Mouse (Mus musculus): Measurements from ENCODE around the gene Zfp36. TPM values are rescaled to one million over a fixed set of nuclear protein-coding genes. Genes with fewer than 3 reads are reported as not detected.

The Zfp36 gene
- polyA plus RNA-seq, 1 experiment from 2014 or later = 4.6 TPM

GRCm38 (mm10) chr7:28339213-28339917 lies 40.7 kb downstream of the Zfp36 start:
- peak; percentile 36 for DNase-seq (ENCODE audit: low spot score)
- WGBS = 79% methylated on average over 19 of the region's 19 CpGs
- peaks cover 37% of the 10 kb centered on the region for H3K4me1 ChIP-seq

GRCm38 (mm10) chr7:28338108-28338998 lies 41.7 kb downstream of the Zfp36 start, which contains the start of gene Supt5:
Supt5 (minus strand) TSS chr7:28338746.
- WGBS = under 1% methylated on average over 77 of the region's 77 CpGs
- H3K27me3 ChIP-seq (ENCODE audit: low read depth, poor library complexity, severe bottlenecking) = no peaks in the 10 kb centered on the region
- H3K4me1 ChIP-seq = peaks cover 37% of the 10 kb centered on the region
- H3K4me3 ChIP-seq = peak within 1 kb of the TSS; percentile 89
- H3K27ac ChIP-seq (replicated peaks) = peak within 1 kb of the TSS; percentile 94
- peaks cover 25% of the 10 kb centered on the region for H3K36me3 ChIP-seq
- peak; percentile 97 for DNase-seq (ENCODE audit: low spot score)
- no peaks in the 10 kb centered on the region for H3K9me3 ChIP-seq (replicated peaks)

More at GRCm38 (mm10) chr7:28339213-28339917, 40.7 kb downstream of the Zfp36 start:
- Histone ChIP-seq H3K9me3 (replicated peaks) (no peaks in the 10 kb centered on the region), H3K36me3 (peaks cover 19% of the 10 kb centered on the region), H3K27ac (replicated peaks) (peak overlapping the region; percentile 94), H3K4me3 (peak overlapping the region; percentile 89), H3K27me3 (ENCODE audit: low read depth, poor library complexity, severe bottlenecking) (no peaks in the 10 kb centered on the region)

- Histone ChIP-seq H3K27ac (replicated peaks) (no peak overlapping the region), H3K36me3 (peaks cover 54% of the 10 kb centered on the region), H3K9me3 (replicated peaks) (no peaks in the 10 kb centered on the region), H3K4me3 (no peak overlapping the region), H3K4me1 (peaks cover 17% of the 10 kb centered on the region), H3K27me3 (ENCODE audit: low read depth, poor library complexity, severe bottlenecking) (no peaks in the 10 kb centered on the region)
- WGBS = 87% methylated on average over 2 of the region's 2 CpGs
- no peak for DNase-seq (ENCODE audit: low spot score)
Measured at GRCm38 (mm10) chr7:28335471-28335870, 44.6 kb downstream of the Zfp36 start.

- Histone ChIP-seq H3K27ac (replicated peaks) (no peak overlapping the region), H3K36me3 (peaks cover 63% of the 10 kb centered on the region), H3K4me1 (peaks cover 17% of the 10 kb centered on the region), H3K9me3 (replicated peaks) (no peaks in the 10 kb centered on the region), H3K4me3 (no peak overlapping the region), H3K27me3 (ENCODE audit: low read depth, poor library complexity, severe bottlenecking) (no peaks in the 10 kb centered on the region)
- WGBS = 94% methylated on average over 4 of the region's 4 CpGs
- no peak for DNase-seq (ENCODE audit: low spot score)
Measured at GRCm38 (mm10) chr7:28334534-28334933, 45.5 kb downstream of the Zfp36 start.

GRCm38 (mm10) chr7:28328260-28328659 lies 51.8 kb downstream of the Zfp36 start:
- Histone ChIP-seq H3K27me3 (ENCODE audit: low read depth, poor library complexity, severe bottlenecking) (no peaks in the 10 kb centered on the region), H3K4me3 (no peak overlapping the region), H3K36me3 (peaks cover 99% of the 10 kb centered on the region), H3K9me3 (replicated peaks) (no peaks in the 10 kb centered on the region), H3K27ac (replicated peaks) (no peak overlapping the region), H3K4me1 (no peaks in the 10 kb centered on the region)
- DNase-seq (ENCODE audit: low spot score) = no peak
- 98% methylated on average over 2 of the region's 2 CpGs for WGBS

Other genes starting within 250 kb of the Zfp36 start
- 136 and 158 TPM in 2 replicates for gene Fbl, start 210.5 kb downstream of the Zfp36 start, polyA plus RNA-seq (2016; fragmentation: Nextera tagmentation; extraction: Ambion mirVana)
- 13.5 and 16.9 TPM in 2 replicates for gene Dyrk1b, start 200.8 kb downstream of the Zfp36 start, polyA plus RNA-seq (2016; fragmentation: Nextera tagmentation; extraction: Ambion mirVana)
- 1.9 and 2.0 TPM in 2 replicates for gene Eid2, start 112.4 kb downstream of the Zfp36 start, polyA plus RNA-seq (2016; fragmentation: Nextera tagmentation; extraction: Ambion mirVana)
- 11.9 and 15.3 TPM in 2 replicates for gene Eid2b, start 102.5 kb downstream of the Zfp36 start, polyA plus RNA-seq (2016; fragmentation: Nextera tagmentation; extraction: Ambion mirVana)
- gene Selenov, start 89.1 kb downstream of the Zfp36 start, polyA plus RNA-seq (2016; fragmentation: Nextera tagmentation; extraction: Ambion mirVana) = 0.46 and 1.4 TPM in 2 replicates
- 39.0 and 61.2 TPM in 2 replicates for gene Dll3, start 78.0 kb downstream of the Zfp36 start, polyA plus RNA-seq (2016; fragmentation: Nextera tagmentation; extraction: Ambion mirVana)
- 249 and 261 TPM in 2 replicates for gene Timm50, start 68.2 kb downstream of the Zfp36 start, polyA plus RNA-seq (2016; fragmentation: Nextera tagmentation; extraction: Ambion mirVana)
- gene Supt5, start 41.5 kb downstream of the Zfp36 start, polyA plus RNA-seq (2016; fragmentation: Nextera tagmentation; extraction: Ambion mirVana) = 113 and 122 TPM in 2 replicates
- 726 and 912 TPM in 2 replicates for gene Rps16, start 29.6 kb downstream of the Zfp36 start, polyA plus RNA-seq (2016; fragmentation: Nextera tagmentation; extraction: Ambion mirVana)
- gene Plekhg2, start 7.7 kb downstream of the Zfp36 start, polyA plus RNA-seq (2016; fragmentation: Nextera tagmentation; extraction: Ambion mirVana) = 69.7 and 82.9 TPM in 2 replicates
- 58.9 and 61.0 TPM in 2 replicates for gene Med29, start 12.5 kb upstream of the Zfp36 start, polyA plus RNA-seq (2016; fragmentation: Nextera tagmentation; extraction: Ambion mirVana)
- 89.8 and 90.8 TPM in 2 replicates for gene Paf1, start 12.7 kb upstream of the Zfp36 start, polyA plus RNA-seq (2016; fragmentation: Nextera tagmentation; extraction: Ambion mirVana)
- gene Gmfg, start 57.2 kb upstream of the Zfp36 start, polyA plus RNA-seq (2016; fragmentation: Nextera tagmentation; extraction: Ambion mirVana) = 6.3 and 8.1 TPM in 2 replicates
- 3.6 and 3.7 TPM in 2 replicates for gene Lrfn1, start 71.7 kb upstream of the Zfp36 start, polyA plus RNA-seq (2016; fragmentation: Nextera tagmentation; extraction: Ambion mirVana)
- not detected in 2 replicates for gene Ifnl2, start 130.2 kb upstream of the Zfp36 start, polyA plus RNA-seq (2016; fragmentation: Nextera tagmentation; extraction: Ambion mirVana)
- not detected in 2 replicates for gene Ifnl3, start 142.6 kb upstream of the Zfp36 start, polyA plus RNA-seq (2016; fragmentation: Nextera tagmentation; extraction: Ambion mirVana)
- not detected in 2 replicates for gene Sycn, start 160.6 kb upstream of the Zfp36 start, polyA plus RNA-seq (2016; fragmentation: Nextera tagmentation; extraction: Ambion mirVana)
- 0.14 and 0.20 TPM in 2 replicates for gene Nccrp1, start 167.0 kb upstream of the Zfp36 start, polyA plus RNA-seq (2016; fragmentation: Nextera tagmentation; extraction: Ambion mirVana)
- 29.2 and 30.5 TPM in 2 replicates for gene Samd4b, start 217.9 kb upstream of the Zfp36 start, polyA plus RNA-seq (2016; fragmentation: Nextera tagmentation; extraction: Ambion mirVana)
- 60.9 and 66.4 TPM in 2 replicates for gene Pak4, start 217.9 kb upstream of the Zfp36 start, polyA plus RNA-seq (2016; fragmentation: Nextera tagmentation; extraction: Ambion mirVana)